ENCODE assay signal across 7 mouse cellular contexts in genomic region chr13:65420201-65420600, GRCm38 (mm10).
DNase-seq lines count a peak whose midpoint lies in the region; ATAC-seq and TF ChIP-seq lines count a peak whose summit lies in the region.
"Not testable (repeated sequence)": the region's sequence is repeated elsewhere in the genome, so short reads cannot be mapped to it uniquely, and the experiment has no call there.

No protein-coding gene starts in this region.

- not testable (repeated sequence) for H3K9ac ChIP-seq in hindbrain, embryonic 13.5 days; kidney, postnatal 0 days (ENCODE audit: low read depth, low read length); liver, embryonic 12.5 days

- not testable (repeated sequence) for TF ChIP-seq CTCF in kidney, postnatal 0 days (IDR thresholded peaks at IDR 0.05; ENCODE audit: low read depth)

- ATAC-seq in hindbrain, embryonic 13.5 days (ENCODE audit: low FRiP score); kidney, postnatal 0 days (replicated peaks; ENCODE audit: low FRiP score, low read depth); liver, embryonic 12.5 days: not testable (repeated sequence)

- H3K4me3 ChIP-seq in heart, embryonic 10.5 days: peak overlapping the region; percentile 50
- peak overlapping the region; percentile 22 for H3K4me3 ChIP-seq in hindbrain, embryonic 13.5 days
- H3K4me3 ChIP-seq in kidney, postnatal 0 days (replicated peaks; ENCODE audit: low read depth, low read length): not testable (repeated sequence)
- peak overlapping the region; percentile 26 for H3K4me3 ChIP-seq in liver, embryonic 12.5 days

- peak; percentile 5 for DNase-seq in embryo, embryonic 10 days (ENCODE audit: low spot score)
- peak; percentile 58 for DNase-seq in heart, embryonic 10.5 days (ENCODE audit: low spot score)
- DNase-seq in kidney, postnatal 0 days (ENCODE audit: low spot score): peak; percentile 1
- peak; percentile 17 for DNase-seq in neural tube, embryonic 10.5 days (ENCODE audit: extremely low spot score, low spot score)
- peak; percentile 41 for DNase-seq in testis, postnatal 10 days (ENCODE audit: low spot score)

- not testable (repeated sequence) for H3K9me3 ChIP-seq in heart, embryonic 10.5 days; hindbrain, embryonic 13.5 days; kidney, postnatal 0 days (replicated peaks; ENCODE audit: low read length); liver, embryonic 12.5 days (replicated peaks)

- WGBS in heart, embryonic 10.5 days: 2% methylated on average over 26 of the region's 28 CpGs
- WGBS in hindbrain, embryonic 13.5 days: 4% methylated on average over 26 of the region's 28 CpGs
- WGBS in kidney, postnatal 0 days: 8% methylated on average over 24 of the region's 28 CpGs
- WGBS in liver, embryonic 12.5 days (ENCODE audit: insufficient replicate concordance): 5% methylated on average over 27 of the region's 28 CpGs

- H3K4me2 ChIP-seq in hindbrain, embryonic 13.5 days: peak overlapping the region; percentile 34; the same call in 1 of the 2 replicates
- H3K4me2 ChIP-seq in kidney, postnatal 0 days (ENCODE audit: low read length): peak overlapping the region; percentile 28; the same call in 1 of the 2 replicates
- peak overlapping the region; percentile 50 for H3K4me2 ChIP-seq in liver, embryonic 12.5 days

- H3K27me3 ChIP-seq in heart, embryonic 10.5 days (ENCODE audit: insufficient read depth, poor library complexity, severe bottlenecking); hindbrain, embryonic 13.5 days; kidney, postnatal 0 days (ENCODE audit: insufficient read depth, low read length); liver, embryonic 12.5 days (replicated peaks): not testable (repeated sequence)

- not testable (repeated sequence) for H3K27ac ChIP-seq in heart, embryonic 10.5 days; hindbrain, embryonic 13.5 days; kidney, postnatal 0 days; liver, embryonic 12.5 days

- not testable (repeated sequence) for H3K36me3 ChIP-seq in heart, embryonic 10.5 days; hindbrain, embryonic 13.5 days; kidney, postnatal 0 days (ENCODE audit: insufficient read depth, low read length); liver, embryonic 12.5 days

- not testable (repeated sequence) for H3K4me1 ChIP-seq in heart, embryonic 10.5 days; hindbrain, embryonic 13.5 days (replicated peaks); kidney, postnatal 0 days (replicated peaks; ENCODE audit: insufficient read depth, low read length); liver, embryonic 12.5 days

Comparison
In these comparisons a context has a peak if more than half of its experiments do, and no peak if none do; other contexts are left out.
1. DNase-seq: peak in every context shown above with its lines; median percentile 58 in heart, embryonic 10.5 days; 41 in testis, postnatal 10 days; 17 in neural tube, embryonic 10.5 days; 5 in embryo, embryonic 10 days; 1 in kidney, postnatal 0 days.